Mouse (Mus musculus): ENCODE measurements around the gene Hps6.

DNA sequence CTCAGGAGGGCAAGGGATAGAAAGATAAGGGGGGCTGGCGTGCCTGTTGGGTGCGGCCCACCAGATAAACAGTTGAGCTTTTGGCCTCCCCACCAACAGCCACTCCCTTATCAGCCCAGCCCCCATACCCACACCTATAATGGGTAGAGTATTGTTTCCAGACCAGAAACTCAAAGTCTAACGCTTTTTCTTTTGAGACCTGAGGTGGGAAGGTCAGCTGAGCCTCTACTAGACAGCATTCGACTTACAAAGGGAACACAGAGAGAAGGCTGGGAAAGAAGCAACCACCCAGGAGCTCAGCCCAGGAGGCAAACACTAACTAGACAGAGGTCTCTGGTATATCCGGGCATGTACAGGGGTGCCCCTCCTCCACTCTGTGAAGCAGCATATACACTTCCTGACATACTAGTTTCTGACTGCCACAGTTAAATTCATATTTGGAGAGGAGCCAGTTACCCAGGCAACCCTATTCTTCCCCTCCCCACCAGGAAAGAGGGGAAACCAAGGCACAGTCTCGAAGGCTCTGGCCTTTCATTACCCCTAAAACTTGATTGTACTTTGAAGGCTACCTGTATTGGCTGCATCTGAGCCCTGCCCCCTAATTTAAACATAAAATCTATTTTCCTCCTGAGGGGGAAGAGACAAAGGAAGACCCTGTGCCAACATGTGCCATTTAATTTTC, 34.1 kb downstream of the Hps6 start:
- no peak for TF ChIP-seq CTCF (IDR thresholded peaks at IDR 0.05; ENCODE audit: extremely low read depth, insufficient read depth, insufficient read length, insufficient replicate concordance)
- no peak for TF ChIP-seq POLR2A (IDR thresholded peaks at IDR 0.05; ENCODE audit: low read depth, low read length)

Data from spleen, adult 2 months (tissue).